16 mouse cellular contexts compared by ENCODE assay signal in genomic region chr10:85455985-85456384, GRCm38 (mm10).
DNase-seq lines count a peak whose midpoint lies in the region; ATAC-seq and TF ChIP-seq lines count a peak whose summit lies in the region.
"Had no signal": no experiment of that assay in that cellular context is flagged by ENCODE, and none has a peak within 500 bp of the region (broad histone marks: within the 10 kb centered on the region; RNA-seq: fewer than 3 reads in every experiment).

No protein-coding gene starts in this region.

- no peaks in the 10 kb centered on the region for H3K4me1 ChIP-seq in intestine, postnatal 0 days (replicated peaks; ENCODE audit: control insufficient read depth, insufficient read depth, low read length)
- no peaks in the 10 kb centered on the region for H3K4me1 ChIP-seq in intestine, embryonic 16.5 days (ENCODE audit: control insufficient read depth, insufficient read depth, low read length)
- H3K4me1 ChIP-seq in midbrain, embryonic 10.5 days, result peaks cover 20% of the 10 kb centered on the region
- no peaks in the 10 kb centered on the region for H3K4me1 ChIP-seq in midbrain, embryonic 11.5 days (ENCODE audit: control insufficient read depth, insufficient read depth, low read length)
- H3K4me1 ChIP-seq in stomach, postnatal 0 days (replicated peaks; ENCODE audit: control insufficient read depth, insufficient read depth), result no peaks in the 10 kb centered on the region
- peaks cover 4% of the 10 kb centered on the region; the same call in 1 of the 2 replicates for H3K4me1 ChIP-seq in heart, embryonic 10.5 days

- no peaks in the 10 kb centered on the region for H3K36me3 ChIP-seq in intestine, postnatal 0 days (ENCODE audit: control insufficient read depth, insufficient read depth)
- no peaks in the 10 kb centered on the region for H3K36me3 ChIP-seq in intestine, embryonic 16.5 days (ENCODE audit: control insufficient read depth, insufficient read depth, low read length)
- no peaks in the 10 kb centered on the region for H3K36me3 ChIP-seq in midbrain, embryonic 10.5 days
- H3K36me3 ChIP-seq in midbrain, embryonic 11.5 days (ENCODE audit: control insufficient read depth, insufficient read depth, low read length), result no peaks in the 10 kb centered on the region
- H3K36me3 ChIP-seq in stomach, postnatal 0 days (ENCODE audit: control insufficient read depth, insufficient read depth, low read length), result no peaks in the 10 kb centered on the region
- H3K36me3 ChIP-seq in heart, embryonic 10.5 days, result no peaks in the 10 kb centered on the region
- H3K36me3 ChIP-seq: embryonic facial prominence, embryonic 12.5 days; forebrain, embryonic 12.5 days; heart, embryonic 13.5 days; hindbrain, embryonic 13.5 days; midbrain, embryonic 12.5 days had no signal

- H3K9ac ChIP-seq in intestine, postnatal 0 days (ENCODE audit: low read depth, low read length), result no peak overlapping the region
- H3K9ac ChIP-seq in intestine, embryonic 16.5 days (ENCODE audit: low read depth, low read length), result no peak overlapping the region
- H3K9ac ChIP-seq in midbrain, embryonic 11.5 days (ENCODE audit: low read length), result no peak overlapping the region
- no peak overlapping the region for H3K9ac ChIP-seq in stomach, postnatal 0 days (ENCODE audit: low read length)
- H3K9ac ChIP-seq: embryonic facial prominence, embryonic 12.5 days; forebrain, embryonic 12.5 days; heart, embryonic 13.5 days; hindbrain, embryonic 13.5 days; liver, postnatal 0 days; midbrain, embryonic 12.5 days had no signal

- peak; percentile 51 for TF ChIP-seq CTCF in intestine, postnatal 0 days (IDR thresholded peaks at IDR 0.05; ENCODE audit: low read depth)
- peak; percentile 47 for TF ChIP-seq CTCF in stomach, postnatal 0 days (IDR thresholded peaks at IDR 0.05; ENCODE audit: low read depth)

- no peak overlapping the region for H3K4me2 ChIP-seq in intestine, postnatal 0 days (replicated peaks; ENCODE audit: low read depth)
- H3K4me2 ChIP-seq in intestine, embryonic 16.5 days (ENCODE audit: low read depth, low read length), result no peak overlapping the region
- no peak overlapping the region for H3K4me2 ChIP-seq in midbrain, embryonic 11.5 days
- no peak overlapping the region for H3K4me2 ChIP-seq in stomach, postnatal 0 days (replicated peaks; ENCODE audit: low read depth)
- H3K4me2 ChIP-seq: embryonic facial prominence, embryonic 12.5 days; forebrain, embryonic 12.5 days; heart, embryonic 13.5 days; hindbrain, embryonic 13.5 days; midbrain, embryonic 12.5 days had no signal

- H3K4me3 ChIP-seq in intestine, postnatal 0 days (ENCODE audit: low read depth, low read length), result no peak overlapping the region
- no peak overlapping the region for H3K4me3 ChIP-seq in intestine, embryonic 16.5 days (ENCODE audit: low read length)
- H3K4me3 ChIP-seq in midbrain, embryonic 10.5 days, result no peak overlapping the region
- no peak overlapping the region for H3K4me3 ChIP-seq in midbrain, embryonic 11.5 days (ENCODE audit: low read depth, low read length)
- H3K4me3 ChIP-seq in stomach, postnatal 0 days (ENCODE audit: low read depth, low read length), result no peak overlapping the region
- no peak overlapping the region for H3K4me3 ChIP-seq in heart, embryonic 10.5 days
- H3K4me3 ChIP-seq: embryonic facial prominence, embryonic 12.5 days; forebrain, embryonic 12.5 days; heart, embryonic 13.5 days; hindbrain, embryonic 13.5 days; midbrain, embryonic 12.5 days had no signal

- TF ChIP-seq EP300 in stomach, postnatal 0 days (optimal IDR thresholded peaks at IDR 0.05), result no peak

- DNase-seq in midbrain, embryonic 10.5 days (ENCODE audit: low spot score), result no peak
- no peak for DNase-seq in midbrain, embryonic 11.5 days (ENCODE audit: low spot score, missing footprints)
- DNase-seq in R1 (ENCODE audit: low read depth, low spot score), result peak; percentile 69
- no peak for DNase-seq in stomach, postnatal 0 days (ENCODE audit: low spot score)
- DNase-seq in heart, embryonic 10.5 days (ENCODE audit: low spot score), result no peak
- DNase-seq: cerebellum, adult 11 months; liver, postnatal 0 days; spleen, adult 18-20 months; thymus, adult 18-20 months had no signal

- no peak overlapping the region for H3K27ac ChIP-seq in intestine, postnatal 0 days (ENCODE audit: low read depth, low read length)
- no peak overlapping the region for H3K27ac ChIP-seq in intestine, embryonic 16.5 days (ENCODE audit: low read length)
- 0 out of 2 replicates have a peak overlapping the region, but pooled peaks have one; percentile 17 for H3K27ac ChIP-seq in midbrain, embryonic 10.5 days (replicated peaks)
- H3K27ac ChIP-seq in midbrain, embryonic 11.5 days (ENCODE audit: low read depth, low read length), result no peak overlapping the region
- no peak overlapping the region for H3K27ac ChIP-seq in stomach, postnatal 0 days (replicated peaks)
- no peak overlapping the region for H3K27ac ChIP-seq in heart, embryonic 10.5 days
- H3K27ac ChIP-seq: embryonic facial prominence, embryonic 12.5 days; forebrain, embryonic 12.5 days; heart, embryonic 13.5 days; hindbrain, embryonic 13.5 days; midbrain, embryonic 12.5 days had no signal

- 46% methylated on average over 4 of the region's 4 CpGs for WGBS in intestine, postnatal 0 days
- WGBS in intestine, embryonic 16.5 days, result 67% methylated on average over 4 of the region's 4 CpGs
- WGBS in midbrain, embryonic 10.5 days, result 67% methylated on average over 4 of the region's 4 CpGs
- WGBS in midbrain, embryonic 11.5 days, result 49% methylated on average over 4 of the region's 4 CpGs
- WGBS in stomach, postnatal 0 days, result 64% methylated on average over 4 of the region's 4 CpGs
- WGBS in heart, embryonic 10.5 days, result 54% methylated on average over 4 of the region's 4 CpGs

- no peaks in the 10 kb centered on the region for H3K27me3 ChIP-seq in intestine, postnatal 0 days (replicated peaks; ENCODE audit: control insufficient read depth, insufficient read depth, low read length)
- H3K27me3 ChIP-seq in intestine, embryonic 16.5 days (replicated peaks; ENCODE audit: control insufficient read depth, insufficient read depth, low read length), result no peaks in the 10 kb centered on the region
- peaks cover 18% of the 10 kb centered on the region; the same call in 1 of the 2 replicates for H3K27me3 ChIP-seq in midbrain, embryonic 10.5 days (ENCODE audit: low read depth, poor library complexity, severe bottlenecking)
- H3K27me3 ChIP-seq in midbrain, embryonic 11.5 days (ENCODE audit: control insufficient read depth, insufficient read depth, low read length), result no peaks in the 10 kb centered on the region
- H3K27me3 ChIP-seq in stomach, postnatal 0 days (ENCODE audit: control insufficient read depth, insufficient read depth, low read length), result no peaks in the 10 kb centered on the region
- peaks cover 23% of the 10 kb centered on the region for H3K27me3 ChIP-seq in heart, embryonic 10.5 days (ENCODE audit: insufficient read depth, poor library complexity, severe bottlenecking)
- H3K27me3 ChIP-seq: embryonic facial prominence, embryonic 12.5 days; midbrain, embryonic 12.5 days had no signal

- H3K9me3 ChIP-seq in intestine, postnatal 0 days (ENCODE audit: control insufficient read depth), result no peaks in the 10 kb centered on the region
- no peaks in the 10 kb centered on the region for H3K9me3 ChIP-seq in intestine, embryonic 16.5 days (ENCODE audit: control insufficient read depth, low read length)
- no peaks in the 10 kb centered on the region for H3K9me3 ChIP-seq in midbrain, embryonic 10.5 days (replicated peaks)
- H3K9me3 ChIP-seq in midbrain, embryonic 11.5 days (ENCODE audit: control insufficient read depth, low read length), result no peaks in the 10 kb centered on the region
- H3K9me3 ChIP-seq in stomach, postnatal 0 days (ENCODE audit: control insufficient read depth, low read length), result no peaks in the 10 kb centered on the region
- H3K9me3 ChIP-seq in heart, embryonic 10.5 days, result no peaks in the 10 kb centered on the region
- H3K9me3 ChIP-seq: embryonic facial prominence, embryonic 12.5 days; forebrain, embryonic 12.5 days; heart, embryonic 13.5 days; hindbrain, embryonic 13.5 days; midbrain, embryonic 12.5 days had no signal

- no peak for ATAC-seq in intestine, postnatal 0 days
- ATAC-seq in intestine, embryonic 16.5 days, result no peak
- no peak for ATAC-seq in midbrain, embryonic 11.5 days (ENCODE audit: low FRiP score)
- ATAC-seq in stomach, postnatal 0 days (ENCODE audit: low FRiP score, low TSS enrichment), result 0 out of 2 replicates have a peak, but pooled peaks have one; percentile 24
- ATAC-seq: liver, postnatal 0 days had no signal
